Mouse (Mus musculus) adrenal gland, postnatal 14 days (tissue): ENCODE results near the gene Eif1ad. TPM values are rescaled to one million over a fixed set of nuclear protein-coding genes. Genes with fewer than 3 reads are reported as not detected.
"Not testable (repeated sequence)": the region's sequence is repeated elsewhere in the genome, so short reads cannot be mapped to it uniquely, and the experiment has no call there.

Experiments used
- DNase-seq: peaks from one replicate; pipeline ENCODE4 v3.0.0; 2021; ENCODE audit warnings: mixed read lengths
- long read RNA-seq, 2 experiments: library from polyadenylated mRNA; stranded (forward); transcript quantifications; one replicate each; pipeline ENCODE4 v2.0.0; 2021
- total RNA-seq: library from RNA; stranded (reverse); gene quantifications from 2 replicates; pipeline ENCODE4 v1.2.3, GENCODE M21; 2021

Gene Eif1ad
- 29.0 and 29.9 TPM in 2 replicates for total RNA-seq
- long read RNA-seq, experiment 1, transcript Eif1ad-201 (6 exons, 2,556 nt), result major isoform, 44 of 50 reads
- long read RNA-seq, experiment 1, partial matches to known transcripts, result 4 of 50 reads
- long read RNA-seq, experiment 1, other reads (novel, unspliced or antisense), result 2 of 50 reads
- long read RNA-seq, experiment 2, transcript Eif1ad-201 (6 exons, 2,556 nt), result major isoform, 39 of 52 reads
- long read RNA-seq, experiment 2, partial matches to known transcripts, result 5 of 52 reads
- long read RNA-seq, experiment 2, other reads (novel, unspliced or antisense), result 8 of 52 reads

DNA sequence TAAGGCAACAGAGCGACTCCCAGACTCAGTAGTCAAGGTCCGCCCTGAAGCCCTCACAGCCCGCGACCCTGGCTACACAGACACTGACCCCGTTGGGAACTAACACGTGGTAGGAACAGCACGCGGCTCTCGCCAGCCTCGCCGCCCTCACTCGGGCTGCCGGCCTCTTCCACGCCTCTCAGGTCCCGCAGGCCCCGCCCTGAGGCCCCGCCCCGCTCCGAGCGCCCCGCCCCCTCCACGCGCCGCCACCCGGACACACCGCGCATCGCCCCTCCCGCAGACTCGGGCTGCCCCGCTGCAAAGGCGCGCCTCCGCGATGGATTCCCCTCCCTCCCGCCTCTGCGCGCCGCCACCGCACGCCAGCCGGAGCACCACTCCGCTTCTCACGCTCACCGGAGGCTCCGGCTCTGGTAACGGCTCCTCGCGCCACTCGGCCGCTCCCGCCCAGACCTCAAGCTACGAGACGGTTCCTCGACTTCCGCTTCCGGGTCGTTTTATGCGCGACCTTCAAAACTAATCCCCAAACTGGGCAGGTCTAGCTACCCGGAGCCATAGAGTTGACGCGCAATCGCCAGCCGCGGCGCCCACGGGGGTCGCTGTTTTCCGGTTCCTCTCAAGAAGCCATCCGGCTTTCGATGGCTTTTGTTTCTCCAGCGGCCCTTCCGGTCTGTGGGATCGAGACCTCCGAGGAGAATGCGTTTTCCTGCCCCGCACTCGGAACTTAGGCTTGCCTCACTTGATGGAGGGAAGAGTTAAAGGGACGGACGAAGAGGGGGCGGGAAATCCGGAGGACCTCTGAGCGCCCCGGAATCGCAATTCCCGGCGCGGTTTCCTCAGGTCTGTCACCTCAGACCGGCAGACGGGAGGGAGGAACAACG lies at the start of gene Eif1ad:
Gene Eif1ad, plus strand, starts transcription at position 567 of the 878 bp plus-strand sequence.
- peak; percentile 95 for DNase-seq

GRCm38 (mm10) chr19:5323801-5324200 lies 42.7 kb upstream of the Eif1ad start:
- DNase-seq, result peak; percentile 31

GRCm38 (mm10) chr19:5327970-5328369 lies 38.6 kb upstream of the Eif1ad start:
- DNase-seq, result no peak

GRCm38 (mm10) chr19:5334741-5335140 lies 31.8 kb upstream of the Eif1ad start:
- no peak for DNase-seq

DNA sequence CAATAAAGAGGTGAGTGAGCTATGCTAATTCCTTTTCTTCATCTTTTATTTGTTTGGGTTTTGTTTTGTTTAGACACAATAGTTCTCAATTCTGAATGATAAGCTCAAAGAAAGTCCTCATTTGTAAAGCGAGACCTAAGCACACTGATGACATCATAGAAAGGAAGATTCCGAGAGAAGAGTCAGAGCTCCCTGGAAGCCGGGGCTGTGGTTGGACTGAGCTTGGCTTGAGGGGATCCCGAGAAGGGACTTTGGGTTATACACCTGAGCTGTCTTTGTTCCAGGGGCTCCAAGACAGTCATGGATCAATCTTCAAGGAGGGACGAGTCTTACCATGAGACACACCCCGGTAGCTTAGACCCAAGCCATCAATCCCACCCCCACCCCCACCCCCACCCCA lies 31.1 kb upstream of the Eif1ad start, which contains the start of gene Catsper1:
Gene Catsper1, plus strand, starts transcription at position 301 of the 400 bp plus-strand sequence.
- no peak for DNase-seq

DNA sequence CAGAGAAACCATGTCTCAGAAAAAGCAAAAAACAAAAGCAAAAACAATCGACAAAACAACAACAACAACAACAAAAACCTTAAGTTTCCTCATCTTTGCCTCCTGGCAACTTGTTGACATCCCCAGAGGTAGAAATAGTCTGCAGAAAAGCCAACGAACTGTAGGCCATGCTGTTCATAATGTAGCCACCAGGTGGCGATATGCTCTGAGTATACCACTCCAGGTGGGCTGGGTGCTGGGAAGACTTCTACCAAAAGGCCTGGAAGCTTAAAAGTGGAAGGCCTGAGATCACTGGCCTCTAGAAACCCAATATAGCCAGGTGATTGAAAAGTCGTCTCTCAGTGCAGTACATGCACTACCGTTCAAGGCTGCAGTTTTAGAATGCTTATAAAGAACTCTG lies 28.6 kb upstream of the Eif1ad start:
- peak; percentile 85 for DNase-seq

DNA sequence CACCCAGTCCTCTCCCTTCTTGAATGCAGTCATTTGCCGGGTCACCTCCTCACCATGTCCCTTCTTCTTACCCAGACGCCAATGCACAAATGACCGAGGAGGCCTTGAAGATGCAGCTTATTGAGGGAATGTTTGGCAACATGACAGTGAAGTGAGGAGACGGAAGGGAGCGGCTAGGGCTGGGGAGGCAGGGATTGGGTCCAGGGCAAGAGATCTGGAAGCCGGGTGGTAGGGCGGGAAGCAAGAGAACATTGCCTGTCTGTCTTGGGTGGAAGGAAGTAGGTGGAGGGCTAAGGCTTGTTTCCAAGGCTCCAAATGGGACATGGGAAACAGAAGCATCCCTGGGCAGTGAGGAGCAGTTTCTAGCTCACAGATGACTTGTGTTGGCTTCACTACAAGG lies 25.2 kb upstream of the Eif1ad start:
- DNase-seq, result no peak

GRCm38 (mm10) chr19:5345297-5346131 lies 21.0 kb upstream of the Eif1ad start:
- DNase-seq, result no peak

DNA sequence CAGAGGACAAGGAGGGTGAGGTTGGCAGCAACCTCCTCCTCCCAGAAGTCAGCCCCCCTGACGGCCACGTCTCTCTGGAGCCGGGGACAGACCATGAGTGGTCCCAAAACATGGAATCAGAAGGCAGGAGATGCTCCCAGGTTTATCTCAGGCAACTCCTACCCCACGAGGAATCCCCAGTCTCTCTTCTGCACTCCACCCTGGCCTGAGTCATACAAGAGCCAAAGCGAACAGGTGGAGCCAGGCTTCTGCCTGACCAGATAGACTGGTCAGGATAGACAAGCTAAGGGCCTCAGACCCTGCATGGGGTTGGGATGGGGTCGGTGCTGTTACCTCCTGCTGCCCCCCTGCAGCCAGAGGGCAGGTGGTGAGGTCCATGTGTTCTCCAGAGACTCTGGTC lies 18.5 kb upstream of the Eif1ad start:
- DNase-seq, result no peak

- DNase-seq, result peak; percentile 31
Observed at GRCm38 (mm10) chr19:5348526-5349501, 17.7 kb upstream of the Eif1ad start.

- DNase-seq, result not testable (repeated sequence)
Observed at GRCm38 (mm10) chr19:5349502-5349873, 17.1 kb upstream of the Eif1ad start, which contains the start of gene Cst6. TSS of gene Cst6 (minus strand) at chr19:5349574.

GRCm38 (mm10) chr19:5353609-5354008 lies 12.9 kb upstream of the Eif1ad start:
- DNase-seq, result no peak

DNA sequence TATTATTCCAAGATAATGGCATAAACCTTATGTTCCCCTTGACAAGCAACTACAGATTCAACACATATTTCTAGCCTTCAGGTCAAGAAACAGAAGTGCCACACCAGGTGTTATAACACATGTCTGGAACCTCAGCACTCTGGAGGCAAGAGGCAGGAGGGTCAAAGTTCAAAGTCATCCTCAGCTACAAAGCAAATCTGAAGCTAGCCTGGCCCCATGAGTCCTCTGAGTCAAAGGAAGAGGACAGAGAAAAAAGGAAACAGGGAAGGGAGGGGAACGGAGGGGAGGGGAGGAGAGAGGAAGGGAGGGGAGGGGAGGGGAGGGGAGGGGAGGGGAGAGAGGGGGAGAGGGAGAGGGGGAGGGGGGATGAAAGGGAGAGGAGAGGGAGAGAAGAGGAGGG lies 10.5 kb upstream of the Eif1ad start:
- no peak for DNase-seq

- no peak for DNase-seq
Observed at GRCm38 (mm10) chr19:5362186-5362585, 4.4 kb upstream of the Eif1ad start.

DNA sequence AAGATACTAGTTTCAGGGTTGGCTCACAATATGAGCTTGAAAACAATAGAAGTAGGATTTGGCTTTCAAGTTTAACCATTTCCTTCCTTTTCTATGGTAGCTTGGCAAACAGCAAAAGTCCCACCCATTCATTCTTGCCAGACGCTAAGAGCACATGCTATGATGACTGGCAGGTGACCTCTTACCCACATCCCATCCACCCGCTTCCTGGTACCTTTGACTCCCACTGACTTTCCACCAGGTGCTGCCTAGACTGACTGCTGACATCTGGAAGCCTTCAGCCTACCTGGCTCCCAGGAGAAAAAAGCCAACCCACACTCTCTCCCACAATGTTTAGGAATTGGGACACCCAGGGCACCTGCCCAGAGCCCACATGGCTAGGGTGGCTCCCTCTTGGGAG lies 2.4 kb upstream of the Eif1ad start:
- no peak for DNase-seq

DNA sequence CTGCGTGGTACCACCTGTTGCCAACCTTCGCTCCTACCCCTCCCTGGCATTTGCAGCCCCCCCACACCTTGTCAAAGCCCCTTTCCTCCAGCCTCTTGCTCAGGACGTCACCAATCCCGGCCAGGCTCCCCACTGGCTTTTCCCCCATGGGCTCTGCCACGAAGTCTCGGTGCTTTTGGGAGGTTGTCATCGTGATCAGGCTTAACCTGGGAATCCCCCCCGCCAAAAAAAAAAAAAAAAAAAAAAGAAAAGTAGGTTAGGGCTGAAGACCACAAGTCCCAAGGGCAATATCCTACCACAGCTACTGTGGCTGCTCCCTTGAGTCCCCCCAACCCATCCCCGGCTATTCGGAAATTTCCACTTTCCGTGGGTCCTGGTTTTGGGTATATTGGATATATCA lies 790 bp upstream of the Eif1ad start:
- DNase-seq, result peak; percentile 35

GRCm38 (mm10) chr19:5367053-5367359 lies 465 bp downstream of the Eif1ad start, which contains the start of gene Banf1:
TSS of gene Banf1 (minus strand) at chr19:5367168.
- DNase-seq, result no peak

DNA sequence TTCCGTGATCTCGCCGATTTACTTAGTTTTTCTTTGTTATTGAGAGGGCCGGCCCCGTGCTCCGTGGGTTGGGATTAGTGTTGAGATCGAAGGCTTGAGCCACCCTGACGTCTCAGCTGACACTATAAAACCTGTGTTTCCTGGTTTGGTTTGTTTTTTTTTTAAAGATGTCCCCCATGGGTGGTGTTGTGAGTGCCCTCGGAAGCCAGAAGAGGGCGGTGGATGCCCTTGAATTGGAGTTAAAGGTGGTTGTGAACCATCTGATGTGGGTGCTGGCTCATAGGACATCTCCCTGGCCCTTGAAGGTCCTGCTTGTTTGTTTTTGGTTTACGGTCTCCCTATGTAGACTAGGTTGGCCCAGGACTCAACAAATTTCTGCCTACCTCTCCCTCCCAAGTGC lies 914 bp downstream of the Eif1ad start:
- peak; percentile 55 for DNase-seq

DNA sequence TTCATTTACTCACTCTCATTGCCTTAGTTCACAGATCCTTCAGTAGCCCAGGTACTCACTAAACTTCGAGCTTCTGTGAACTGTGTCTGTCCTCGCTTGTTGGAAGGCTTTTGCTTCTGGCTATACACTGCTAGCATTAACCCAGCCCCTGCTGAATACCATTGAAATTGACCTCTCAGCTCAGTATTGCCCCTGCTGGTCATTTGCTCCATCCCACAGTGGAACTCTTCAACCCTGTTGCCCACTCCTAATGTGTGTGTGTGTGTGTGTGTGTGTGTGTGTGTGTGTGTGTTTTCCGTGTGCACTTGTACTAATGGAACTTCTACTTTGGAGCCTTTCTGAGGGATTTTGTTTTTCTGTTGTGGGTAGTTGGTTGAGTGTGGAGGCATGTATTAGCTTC lies 4.4 kb downstream of the Eif1ad start:
- no peak for DNase-seq

- no peak for DNase-seq
Observed at GRCm38 (mm10) chr19:5372724-5373123, 6.2 kb downstream of the Eif1ad start.

- no peak for DNase-seq
Observed at GRCm38 (mm10) chr19:5374177-5374576, 7.6 kb downstream of the Eif1ad start.
